Mouse (Mus musculus) cerebellum, adult 2 months (tissue): Measurements from ENCODE around the gene Tmem120b.

Experiments
- CTCF ChIP-seq: fragments of 200-500 bp; IDR thresholded peaks from 2 replicates; pipeline ENCODE4 v1.5.1; 2011; ENCODE audit warnings: low read depth, mild to moderate bottlenecking, control low read depth, low read length, moderate library complexity, borderline replicate concordance; ENCODE audit not compliant: insufficient read depth
- POLR2A ChIP-seq: fragments of 200-500 bp; IDR thresholded peaks from 2 replicates; pipeline ENCODE4 v1.6.1; 2011; ENCODE audit warnings: low read length, control low read depth, borderline replicate concordance; ENCODE audit not compliant: insufficient read depth

DNA sequence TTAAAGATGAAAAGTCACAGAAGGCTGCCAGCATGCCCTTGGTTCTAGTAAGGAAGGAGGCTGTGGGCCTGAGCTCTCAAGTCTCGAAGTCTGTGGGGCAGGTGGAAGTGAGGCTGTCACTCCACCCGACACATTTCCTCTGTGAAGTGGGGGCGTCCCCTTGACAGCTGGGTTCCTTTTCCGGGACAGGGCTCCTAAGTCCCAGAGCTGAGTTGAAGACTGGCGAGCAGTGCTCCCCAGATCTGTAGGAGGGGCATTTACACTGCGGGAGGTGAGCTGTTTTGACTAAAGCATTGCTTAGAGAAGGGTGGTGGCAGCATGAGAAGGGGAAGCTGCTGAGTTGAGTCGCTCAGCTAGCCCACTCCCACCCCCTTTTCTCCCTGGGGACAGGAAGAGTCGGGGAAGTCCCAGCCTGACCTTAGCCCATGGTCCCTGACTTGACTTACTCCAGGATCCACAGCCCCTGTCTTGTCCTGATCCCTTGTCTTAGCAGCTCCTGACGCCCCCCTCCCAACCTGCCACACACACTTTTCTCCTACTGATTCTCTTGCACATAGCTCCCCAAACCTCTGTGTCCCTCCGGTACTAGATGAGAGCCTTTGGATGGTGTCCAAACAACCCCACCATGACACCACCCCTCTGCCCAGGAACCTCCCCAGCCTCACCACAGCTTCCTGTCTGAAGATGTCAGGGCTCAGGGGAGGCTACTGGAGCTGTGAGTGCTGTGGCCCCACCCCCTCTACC lies 60.4 kb downstream of the Tmem120b start:
- TF ChIP-seq POLR2A (no peak), CTCF (no peak)
